Mouse (Mus musculus): ENCODE results near the gene Prlr.
A peak's percentile ranks its signal among the peaks of the same experiment; 100 is the strongest.

Gene Prlr

GRCm38 (mm10) chr15:10325080-10325479 lies 148.0 kb downstream of the Prlr start, which contains the start of gene Gm21973:
TSS of gene Gm21973 (plus strand) at chr15:10325380.
- no peak for DNase-seq (ENCODE audit: low spot score in 2 of 2)

GRCm38 (mm10) chr15:10330626-10331025 lies 153.6 kb downstream of the Prlr start:
- DNase-seq (ENCODE audit: low spot score in 2 of 2) = no peak

GRCm38 (mm10) chr15:10332566-10332965 lies 155.5 kb downstream of the Prlr start:
- no peak for DNase-seq (ENCODE audit: low spot score in 2 of 2)

- DNase-seq (ENCODE audit: low spot score in 2 of 2) = no peak
Observed at GRCm38 (mm10) chr15:10338606-10339005, 161.6 kb downstream of the Prlr start.

GRCm38 (mm10) chr15:10347044-10347443 lies 170.0 kb downstream of the Prlr start:
- no peak for DNase-seq (ENCODE audit: low spot score in 2 of 2)

GRCm38 (mm10) chr15:10358039-10358948 lies 181.3 kb downstream of the Prlr start, which contains the start of gene Agxt2:
TSS of gene Agxt2 (plus strand) at chr15:10358532.
- DNase-seq (ENCODE audit: low spot score in 2 of 2) = no peak

- no peak for DNase-seq (ENCODE audit: low spot score in 2 of 2)
Observed at GRCm38 (mm10) chr15:10366331-10366730, 189.3 kb downstream of the Prlr start.

GRCm38 (mm10) chr15:10375404-10375803 lies 198.4 kb downstream of the Prlr start:
- no peak for DNase-seq (ENCODE audit: low spot score in 2 of 2)

GRCm38 (mm10) chr15:10378338-10378959 lies 201.4 kb downstream of the Prlr start:
- peak; percentile 7 to 9 for DNase-seq (ENCODE audit: low spot score in 2 of 2)

- no peak for DNase-seq (ENCODE audit: low spot score in 2 of 2)
Observed at GRCm38 (mm10) chr15:10379757-10380458, 202.9 kb downstream of the Prlr start.

- no peak for DNase-seq (ENCODE audit: low spot score in 2 of 2)
Observed at GRCm38 (mm10) chr15:10387263-10387662, 210.2 kb downstream of the Prlr start.
